Mouse (Mus musculus) T-cell, adult 2 months (primary cell): ENCODE results near the gene Sun1.

Experiments
- DNase-seq: peaks from one replicate; pipeline ENCODE4 v3.0.0; 2022; ENCODE audit warnings: low spot score

Sun1 gene

DNA sequence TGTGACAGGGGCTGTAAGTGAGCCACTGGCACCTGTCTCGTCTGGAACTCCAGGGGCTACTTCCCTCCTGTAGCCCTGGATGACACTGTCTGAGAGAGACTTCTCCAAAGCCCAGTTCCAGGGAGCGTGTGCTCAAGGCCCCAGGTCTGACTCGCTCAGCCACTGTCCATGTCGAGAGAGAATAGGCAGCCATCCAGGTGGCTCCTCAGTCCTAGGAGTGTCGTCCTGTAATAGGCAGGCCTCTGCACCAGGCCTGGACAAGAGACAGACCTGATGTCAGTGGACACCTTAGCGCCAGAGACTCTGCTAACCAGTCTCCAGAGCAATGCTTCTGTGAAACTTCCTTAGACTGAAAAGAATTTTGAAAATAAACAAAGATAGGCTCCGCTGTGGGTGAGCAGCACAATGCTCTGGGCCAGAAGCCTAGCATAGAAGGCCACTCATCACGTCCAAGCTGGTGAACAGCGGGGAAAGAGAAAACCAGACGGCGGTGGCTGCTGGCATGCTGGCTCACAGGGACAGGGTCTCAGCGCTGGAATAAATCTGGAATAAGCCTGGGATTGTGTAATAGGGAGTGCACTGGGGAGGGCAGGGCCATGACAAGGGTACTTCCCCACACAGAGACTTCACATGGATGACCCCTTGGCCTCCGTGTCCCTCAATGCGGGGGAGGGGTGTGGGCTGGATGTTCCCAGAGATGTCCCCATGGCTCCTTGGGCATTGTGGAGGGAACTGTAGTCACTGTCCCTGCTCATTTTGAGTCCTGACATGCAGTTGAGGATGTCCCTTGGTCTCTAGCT, 85.9 kb downstream of the Sun1 start:
- DNase-seq: no peak

DNA sequence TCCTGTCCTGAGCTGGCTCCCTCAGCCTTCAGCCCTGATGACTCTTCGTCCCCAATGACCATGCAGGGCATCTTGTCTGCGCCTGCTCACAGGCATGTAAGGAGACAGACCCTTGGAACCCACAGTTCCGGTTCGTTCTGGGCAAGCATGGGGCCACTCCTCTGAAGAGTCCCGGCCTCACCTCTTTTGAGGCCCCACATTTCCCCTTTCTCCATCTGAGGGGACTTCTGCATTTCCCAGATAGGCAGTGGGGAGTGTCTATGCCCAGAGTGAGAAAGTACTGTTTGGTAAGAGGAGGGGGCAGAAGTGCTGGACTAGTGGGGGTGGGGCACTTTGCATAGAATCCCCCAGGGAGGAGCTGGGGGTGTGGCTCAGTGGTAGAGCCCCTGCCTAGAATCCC, 86.7 kb downstream of the Sun1 start:
- no peak for DNase-seq

DNA sequence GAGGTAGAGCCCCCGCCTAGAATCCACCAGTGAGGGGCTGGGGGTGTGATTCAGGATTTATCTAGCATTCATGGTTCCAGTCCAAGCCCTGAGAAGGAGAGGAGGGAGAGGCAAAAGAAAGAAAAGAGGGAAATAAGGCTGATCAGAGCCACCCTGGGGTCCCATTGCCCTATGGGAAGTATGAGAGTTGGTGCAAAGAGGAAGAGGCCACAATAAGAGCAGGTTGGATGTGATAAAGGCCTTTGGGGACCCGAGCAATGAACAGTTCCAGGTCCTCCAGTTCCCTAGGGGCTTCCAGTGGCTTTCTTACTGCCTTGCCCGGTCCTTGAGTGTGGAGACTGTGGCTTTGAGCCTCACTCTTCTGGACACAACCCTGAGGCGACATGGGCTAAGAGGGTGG, 87.3 kb downstream of the Sun1 start:
- no peak for DNase-seq

DNA sequence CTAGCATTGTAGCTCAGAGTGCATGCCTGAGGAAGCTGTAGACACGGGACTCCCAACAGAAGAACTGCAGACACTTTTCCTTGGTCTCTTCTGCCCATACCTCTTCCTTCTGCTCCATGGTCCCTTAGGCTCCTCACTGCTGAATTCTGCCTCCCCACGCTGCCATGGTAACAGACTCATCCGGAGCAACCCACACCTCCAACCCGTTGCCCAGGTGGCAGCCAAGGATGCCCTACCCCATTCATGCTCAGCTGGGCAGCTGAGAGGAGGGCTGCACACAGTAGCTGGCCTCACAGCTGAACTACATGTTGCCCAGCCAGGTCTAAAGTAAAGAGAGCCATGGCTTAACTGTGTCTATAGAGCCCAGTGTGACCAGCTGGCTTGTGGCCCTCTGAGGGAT, 88.2 kb downstream of the Sun1 start:
- DNase-seq: no peak

DNA sequence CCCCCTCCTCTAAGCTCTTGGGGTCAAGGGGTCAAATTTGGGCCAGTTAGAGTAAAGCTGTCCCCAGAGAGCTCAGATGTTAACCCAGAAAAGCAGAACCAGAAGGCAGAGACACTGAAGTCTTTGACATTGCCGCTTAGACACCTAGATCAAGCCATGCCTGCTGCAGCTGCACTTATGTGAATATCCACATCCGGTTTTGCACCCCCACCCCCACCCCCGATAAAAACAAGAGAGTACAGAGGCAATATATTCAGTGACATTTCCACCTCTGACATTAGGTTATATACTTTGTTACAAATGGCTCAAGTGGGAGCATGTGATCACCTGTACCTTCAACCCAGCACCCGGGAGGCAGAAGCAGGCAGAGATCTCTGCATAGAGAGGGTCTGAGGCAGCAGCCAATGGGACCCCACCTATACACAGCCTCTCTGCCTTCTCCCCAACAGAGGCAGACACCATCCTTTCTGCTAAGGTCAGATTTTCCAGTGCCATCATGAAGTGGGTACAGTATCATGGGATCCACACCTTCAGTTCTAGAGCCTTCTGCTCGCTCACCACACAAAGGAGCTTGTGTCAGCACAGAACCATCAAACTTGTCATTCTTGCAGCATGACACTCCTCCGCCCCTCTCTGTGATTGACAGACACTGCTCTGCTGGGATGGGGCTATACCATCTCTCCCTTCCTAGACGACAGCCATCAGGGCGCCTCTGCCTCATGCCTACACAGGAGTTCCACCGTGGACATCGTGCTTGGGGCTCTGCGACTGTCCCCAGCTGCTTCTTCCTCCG, 90.2 kb downstream of the Sun1 start:
- no peak for DNase-seq

DNA sequence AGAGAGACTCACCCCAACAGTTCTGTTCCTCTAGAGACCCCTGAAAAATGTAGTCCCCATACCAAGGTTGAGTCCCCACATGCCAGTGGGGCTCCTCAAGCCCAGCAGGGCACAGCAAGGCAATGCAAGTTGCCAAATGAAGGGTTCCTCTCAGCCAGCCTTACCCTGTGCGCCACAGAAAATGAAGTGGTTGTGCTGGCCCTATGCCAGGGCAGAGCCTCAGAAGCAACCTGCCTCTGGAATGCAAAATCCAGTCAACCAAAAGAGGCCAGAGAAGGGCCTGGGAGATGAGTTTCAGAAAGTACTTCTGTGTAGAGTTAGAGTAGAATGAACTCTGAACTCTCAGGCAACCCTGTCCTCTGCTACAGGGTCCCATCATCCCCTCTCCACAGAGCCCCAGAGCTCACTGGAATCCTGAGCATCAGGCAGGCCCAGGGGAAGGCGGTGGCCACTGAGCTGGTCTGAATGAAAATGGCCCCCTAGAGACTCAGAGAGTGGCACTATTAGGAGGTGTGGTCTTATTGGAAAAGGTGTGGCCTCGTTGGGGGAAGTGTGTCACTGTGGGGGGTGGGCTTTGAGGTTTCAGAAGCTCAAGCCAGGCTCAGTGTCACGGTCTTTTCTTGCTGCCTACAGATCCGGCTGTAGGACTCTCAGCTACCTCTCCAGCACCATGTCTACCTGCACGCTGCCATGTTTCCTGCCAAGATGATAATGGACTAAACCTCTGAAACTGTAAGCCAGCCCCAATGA, 91.5 kb downstream of the Sun1 start:
- no peak for DNase-seq

DNA sequence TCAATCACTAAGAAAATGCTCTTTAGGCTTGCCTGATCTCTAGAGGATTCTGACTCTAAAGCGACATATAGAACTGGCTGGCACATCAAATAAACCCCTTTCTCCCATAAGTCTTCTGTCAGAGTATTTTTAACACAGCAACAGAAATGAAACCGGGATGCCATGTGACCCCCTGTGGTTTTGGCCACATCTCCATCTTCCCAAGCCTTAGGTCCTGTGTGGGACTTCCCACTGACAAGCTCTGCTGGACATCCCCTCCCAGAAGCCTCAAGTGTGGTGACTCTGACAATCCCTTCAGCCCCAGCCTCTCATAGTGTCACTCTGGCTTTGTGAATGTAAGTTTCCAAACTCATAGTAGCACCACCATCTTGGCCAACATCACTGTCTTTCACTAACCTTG, 93.7 kb downstream of the Sun1 start:
- DNase-seq: no peak

DNA sequence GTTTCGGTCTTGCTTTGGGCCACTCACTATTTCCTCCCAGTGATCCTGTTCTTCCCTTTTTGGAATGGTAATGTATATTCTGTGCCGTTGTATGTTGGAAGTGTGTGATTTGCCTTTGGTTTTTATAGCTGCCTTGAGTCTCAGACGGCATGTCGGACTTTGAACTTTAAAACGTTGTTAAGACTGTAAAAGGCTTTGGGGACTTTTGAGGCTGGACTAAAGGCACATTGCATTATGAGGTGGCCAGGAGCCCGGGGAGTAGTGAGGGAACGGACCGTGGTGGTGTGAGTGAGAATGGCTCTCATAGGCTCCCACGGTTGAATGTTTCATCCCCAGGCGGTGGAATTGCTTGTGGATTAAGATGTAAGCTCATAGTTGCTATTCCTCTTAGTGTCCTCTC, 96.7 kb downstream of the Sun1 start:
- DNase-seq: no peak

DNA sequence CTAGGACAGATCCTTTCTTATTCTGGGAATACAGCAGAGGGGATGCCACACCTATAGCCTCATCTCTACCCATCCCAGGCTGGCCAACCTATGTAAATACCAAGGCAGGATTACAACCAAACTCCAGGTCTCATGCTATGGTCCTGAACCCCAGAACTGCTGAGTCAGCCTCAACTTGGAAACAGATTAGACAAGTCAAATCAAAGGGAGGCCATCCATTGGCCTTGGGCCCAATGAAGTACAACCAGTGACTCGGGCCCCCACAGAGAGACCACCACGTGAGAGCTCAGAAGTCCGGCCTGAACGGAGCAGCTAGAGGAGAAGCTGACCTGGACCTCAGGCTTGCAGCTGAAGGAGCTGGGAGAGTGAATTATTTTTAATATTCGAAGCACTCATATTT, 97.3 kb downstream of the Sun1 start:
- DNase-seq: no peak
